9 mouse cellular contexts compared by ENCODE assay signal in genomic region chr3:104770035-104770434, GRCm38 (mm10). TPM values are rescaled to one million over a fixed set of nuclear protein-coding genes. Genes with fewer than 3 reads are reported as not detected.
DNase-seq lines count a peak whose midpoint lies in the region; ATAC-seq and TF ChIP-seq lines count a peak whose summit lies in the region.
"Had no signal": no experiment of that assay in that cellular context is flagged by ENCODE, and none has a peak within 500 bp of the region (broad histone marks: within the 10 kb centered on the region; RNA-seq: fewer than 3 reads in every experiment).

No protein-coding gene starts in this region.

- no peaks in the 10 kb centered on the region for H3K9me3 ChIP-seq in heart, postnatal 0 days (replicated peaks; ENCODE audit: control insufficient read depth, low read length)
- H3K9me3 ChIP-seq in heart, embryonic 10.5 days: no peaks in the 10 kb centered on the region
- H3K9me3 ChIP-seq in lung, postnatal 0 days (ENCODE audit: low read length): no peaks in the 10 kb centered on the region
- H3K9me3 ChIP-seq: limb, embryonic 15.5 days had no signal

- H3K4me2 ChIP-seq in heart, postnatal 0 days (ENCODE audit: low read depth, low read length): no peak overlapping the region
- no peak overlapping the region for H3K4me2 ChIP-seq in lung, postnatal 0 days (replicated peaks; ENCODE audit: low read depth, low read length)
- H3K4me2 ChIP-seq: limb, embryonic 15.5 days had no signal

- peak; percentile 27 for DNase-seq in heart, postnatal 0 days (ENCODE audit: low spot score)
- no peak for DNase-seq in heart, embryonic 10.5 days (ENCODE audit: low spot score)
- DNase-seq in testis, postnatal 14 days (ENCODE audit: low spot score): no peak
- peak; percentile 42 for DNase-seq in lung, postnatal 0 days (ENCODE audit: low spot score)
- DNase-seq in layer of hippocampus, adult 9-11 months: no peak

- no peaks in the 10 kb centered on the region for H3K27me3 ChIP-seq in heart, postnatal 0 days (ENCODE audit: control insufficient read depth, insufficient read depth, low read length)
- H3K27me3 ChIP-seq in heart, embryonic 10.5 days (ENCODE audit: insufficient read depth, poor library complexity, severe bottlenecking): peaks cover 15% of the 10 kb centered on the region; the same call in 1 of the 2 replicates
- no peaks in the 10 kb centered on the region for H3K27me3 ChIP-seq in testis, adult 2 months (ENCODE audit: control insufficient read depth, insufficient read depth, low read length)
- H3K27me3 ChIP-seq in lung, postnatal 0 days (replicated peaks; ENCODE audit: insufficient read depth, low read length): no peaks in the 10 kb centered on the region
- H3K27me3 ChIP-seq: limb, embryonic 15.5 days had no signal

- no peak overlapping the region for H3K9ac ChIP-seq in heart, postnatal 0 days (replicated peaks; ENCODE audit: low read depth, low read length)
- H3K9ac ChIP-seq in lung, postnatal 0 days (replicated peaks; ENCODE audit: low read depth): no peak overlapping the region
- H3K9ac ChIP-seq: limb, embryonic 15.5 days had no signal

- no peaks in the 10 kb centered on the region for H3K36me3 ChIP-seq in heart, postnatal 0 days (replicated peaks; ENCODE audit: control insufficient read depth, insufficient read depth, low read length)
- no peaks in the 10 kb centered on the region for H3K36me3 ChIP-seq in heart, embryonic 10.5 days
- no peaks in the 10 kb centered on the region for H3K36me3 ChIP-seq in testis, adult 2 months (ENCODE audit: control insufficient read depth, insufficient read depth, low read length)
- no peaks in the 10 kb centered on the region for H3K36me3 ChIP-seq in lung, postnatal 0 days (ENCODE audit: insufficient read depth, low read length)
- H3K36me3 ChIP-seq: limb, embryonic 15.5 days had no signal

- peak; percentile 77 for TF ChIP-seq CTCF in heart, postnatal 0 days (IDR thresholded peaks at IDR 0.05; ENCODE audit: low read depth)
- peak; percentile 46; the same call in 1 of the 2 replicates for TF ChIP-seq CTCF in testis, adult 2 months (IDR thresholded peaks at IDR 0.05; ENCODE audit: control insufficient read depth, insufficient read depth, insufficient replicate concordance, low read depth, low read length)
- peak; percentile 36; the same call in 1 of the 2 replicates for TF ChIP-seq CTCF in bone marrow macrophage, adult 2 months (IDR thresholded peaks at IDR 0.05; ENCODE audit: low read depth, low read length)
- TF ChIP-seq CTCF in lung, postnatal 0 days (IDR thresholded peaks at IDR 0.05): peak; percentile 84

- no peak for TF ChIP-seq POLR2A in testis, adult 2 months (IDR thresholded peaks at IDR 0.05; ENCODE audit: control insufficient read depth, low read depth, low read length)
- TF ChIP-seq POLR2A in bone marrow macrophage, adult 2 months (IDR thresholded peaks at IDR 0.05; ENCODE audit: borderline replicate concordance, low read depth, low read length): no peak

- WGBS in heart, postnatal 0 days: 58% methylated on average over 10 of the region's 10 CpGs
- WGBS in heart, embryonic 10.5 days: 53% methylated on average over 10 of the region's 10 CpGs
- WGBS in lung, postnatal 0 days: 53% methylated on average over 10 of the region's 10 CpGs

- no peak; the same call in 1 of the 2 replicates for ATAC-seq in heart, postnatal 0 days (ENCODE audit: insufficient read depth, low read depth)
- 0 out of 2 replicates have a peak, but pooled peaks have one; percentile 30 for ATAC-seq in lung, postnatal 0 days
- ATAC-seq in activated CD4-positive, CD25-positive, alpha-beta regulatory T cell, adult 4 months: no peak

- H3K4me1 ChIP-seq in heart, postnatal 0 days (ENCODE audit: control insufficient read depth, insufficient read depth): no peaks in the 10 kb centered on the region
- peaks cover 23% of the 10 kb centered on the region for H3K4me1 ChIP-seq in heart, embryonic 10.5 days
- no peaks in the 10 kb centered on the region for H3K4me1 ChIP-seq in testis, adult 2 months (ENCODE audit: control insufficient read depth, insufficient read depth, low read length)
- peaks cover 11% of the 10 kb centered on the region for H3K4me1 ChIP-seq in bone marrow macrophage, adult 2 months (ENCODE audit: control insufficient read depth, insufficient read depth, low read length)
- H3K4me1 ChIP-seq in lung, postnatal 0 days (ENCODE audit: insufficient read depth, low read depth, low read length): no peaks in the 10 kb centered on the region

- TF ChIP-seq EP300 in heart, postnatal 0 days (IDR thresholded peaks at IDR 0.05; ENCODE audit: low read depth): no peak
- no peak for TF ChIP-seq EP300 in lung, postnatal 0 days (IDR thresholded peaks at IDR 0.05)

- H3K27ac ChIP-seq in heart, postnatal 0 days (ENCODE audit: low read depth): no peak overlapping the region
- no peak overlapping the region for H3K27ac ChIP-seq in heart, embryonic 10.5 days
- H3K27ac ChIP-seq in testis, adult 2 months (ENCODE audit: control insufficient read depth, insufficient read depth, low read depth, low read length): no peak overlapping the region
- H3K27ac ChIP-seq in bone marrow macrophage, adult 2 months (ENCODE audit: insufficient read depth, low read depth, low read length): no peak overlapping the region
- H3K27ac ChIP-seq in lung, postnatal 0 days (ENCODE audit: low read length): no peak overlapping the region
- H3K27ac ChIP-seq: limb, embryonic 15.5 days had no signal

- no peak overlapping the region for H3K4me3 ChIP-seq in heart, postnatal 0 days (ENCODE audit: low read depth, low read length)
- no peak overlapping the region for H3K4me3 ChIP-seq in heart, embryonic 10.5 days
- H3K4me3 ChIP-seq in testis, adult 2 months (ENCODE audit: control insufficient read depth, low read depth, low read length): no peak overlapping the region
- no peak overlapping the region for H3K4me3 ChIP-seq in bone marrow macrophage, adult 2 months (ENCODE audit: insufficient read depth, low read length)
- no peak overlapping the region for H3K4me3 ChIP-seq in lung, postnatal 0 days (ENCODE audit: low read depth, low read length)
- H3K4me3 ChIP-seq: limb, embryonic 15.5 days had no signal

RNA-seq across cellular contexts. Expression of gene Ppm1j, which starts 10.8 kb away (rescaled TPM):
- total RNA-seq in heart, postnatal 0 days (2014; rRNA removed; ENCODE audit: low replicate concordance): 49.4 and 84.0 TPM in 2 replicates
- 59.0 and 67.8 TPM in 2 replicates for polyA plus RNA-seq in heart, postnatal 0 days (2015; fragmentation: Nextera tagmentation; extraction: Ambion mirVana)
- polyA plus RNA-seq in heart, embryonic 10.5 days (2016; fragmentation: Nextera tagmentation; extraction: Ambion mirVana): 19.9 and 44.8 TPM in 2 replicates
- 178 and 205 TPM in 2 replicates for polyA plus RNA-seq in testis, adult 2 months (2012; rRNA removed)
- polyA plus RNA-seq in bone marrow macrophage, adult 2 months (2012; ENCODE audit: insufficient read depth, insufficient read length, missing spikeins): 0.47 and 1.3 TPM in 2 replicates
- 3.7 and 4.4 TPM in 2 replicates for polyA plus RNA-seq in lung, postnatal 0 days (2015; fragmentation: Nextera tagmentation; extraction: Ambion mirVana)
- 10 to 100 TPM; 24.1 to 28.0 TPM for polyA plus RNA-seq in activated CD4-positive, CD25-positive, alpha-beta regulatory T cell, adult 4 months (2017; shearing (Covaris generic))

RNA-seq across cellular contexts. Expression of gene Fam19a3, which starts 11.6 kb away (rescaled TPM):
- 0.77 and 1.1 TPM in 2 replicates for total RNA-seq in heart, postnatal 0 days (2014; rRNA removed; ENCODE audit: low replicate concordance)
- polyA plus RNA-seq in heart, postnatal 0 days (2015; fragmentation: Nextera tagmentation; extraction: Ambion mirVana): 1.1 TPM in 2 replicates
- polyA plus RNA-seq in heart, embryonic 10.5 days (2016; fragmentation: Nextera tagmentation; extraction: Ambion mirVana): 0.70 and 1.4 TPM in 2 replicates
- 9.1 and 12.6 TPM in 2 replicates for polyA plus RNA-seq in testis, adult 2 months (2012; rRNA removed)
- 0.21 TPM in 1 of 2 replicates, not detected in the other for polyA plus RNA-seq in bone marrow macrophage, adult 2 months (2012; ENCODE audit: insufficient read depth, insufficient read length, missing spikeins)
- 0.02 TPM in 2 replicates for polyA plus RNA-seq in lung, postnatal 0 days (2015; fragmentation: Nextera tagmentation; extraction: Ambion mirVana)
- 1 to 10 TPM in 1 of 2 experiments, under 1 TPM in 1; 0.83 to 1.4 TPM for polyA plus RNA-seq in activated CD4-positive, CD25-positive, alpha-beta regulatory T cell, adult 4 months (2017; shearing (Covaris generic))

RNA-seq across cellular contexts. Expression of gene Rhoc, which starts 18.1 kb away (rescaled TPM):
- total RNA-seq in heart, postnatal 0 days (2014; rRNA removed; ENCODE audit: low replicate concordance): 165 and 170 TPM in 2 replicates
- 165 and 170 TPM in 2 replicates for polyA plus RNA-seq in heart, postnatal 0 days (2015; fragmentation: Nextera tagmentation; extraction: Ambion mirVana)
- 243 and 267 TPM in 2 replicates for polyA plus RNA-seq in heart, embryonic 10.5 days (2016; fragmentation: Nextera tagmentation; extraction: Ambion mirVana)
- 4.8 and 6.3 TPM in 2 replicates for polyA plus RNA-seq in testis, adult 2 months (2012; rRNA removed)
- 32.9 and 38.4 TPM in 2 replicates for polyA plus RNA-seq in bone marrow macrophage, adult 2 months (2012; ENCODE audit: insufficient read depth, insufficient read length, missing spikeins)
- 242 and 258 TPM in 2 replicates for polyA plus RNA-seq in lung, postnatal 0 days (2015; fragmentation: Nextera tagmentation; extraction: Ambion mirVana)
- 1 to 10 TPM; 7.3 to 9.9 TPM for polyA plus RNA-seq in activated CD4-positive, CD25-positive, alpha-beta regulatory T cell, adult 4 months (2017; shearing (Covaris generic))

RNA-seq across cellular contexts. Expression of gene Mov10, which starts 48.3 kb away (rescaled TPM):
- total RNA-seq in heart, postnatal 0 days (2014; rRNA removed; ENCODE audit: low replicate concordance): 19.9 and 20.2 TPM in 2 replicates
- polyA plus RNA-seq in heart, postnatal 0 days (2015; fragmentation: Nextera tagmentation; extraction: Ambion mirVana): 13.2 and 14.0 TPM in 2 replicates
- 42.2 and 54.0 TPM in 2 replicates for polyA plus RNA-seq in heart, embryonic 10.5 days (2016; fragmentation: Nextera tagmentation; extraction: Ambion mirVana)
- 8.7 and 9.4 TPM in 2 replicates for polyA plus RNA-seq in testis, adult 2 months (2012; rRNA removed)
- polyA plus RNA-seq in bone marrow macrophage, adult 2 months (2012; ENCODE audit: insufficient read depth, insufficient read length, missing spikeins): 23.4 and 25.1 TPM in 2 replicates
- 22.2 and 28.8 TPM in 2 replicates for polyA plus RNA-seq in lung, postnatal 0 days (2015; fragmentation: Nextera tagmentation; extraction: Ambion mirVana)
- polyA plus RNA-seq in activated CD4-positive, CD25-positive, alpha-beta regulatory T cell, adult 4 months (2017; shearing (Covaris generic)): 10 to 100 TPM; 16.2 to 34.8 TPM

Comparison
In these comparisons a context has a peak if more than half of its experiments do, and no peak if none do; other contexts are left out.
1. DNase-seq: peak in heart, postnatal 0 days (single experiment) and lung, postnatal 0 days (single experiment); none in heart, embryonic 10.5 days (single experiment), testis, postnatal 14 days (single experiment) and layer of hippocampus, adult 9-11 months (single experiment).
2. Peak in every context shown above with its lines, with median percentiles within 50 percentile points of each other: CTCF ChIP-seq.